Mouse (Mus musculus) forebrain, postnatal 0 days (tissue): Measurements from ENCODE around the gene Tns1. TPM values are rescaled to one million over a fixed set of nuclear protein-coding genes. Genes with fewer than 3 reads are reported as not detected.
"Not testable (repeated sequence)": the region's sequence is repeated elsewhere in the genome, so short reads cannot be mapped to it uniquely, and the experiment has no call there.

Experiments used
- ATAC-seq: fragments of 200-750 bp; cut with Nextera tagmentation; 2 replicates; pipeline ENCODE4 v1.8.0; 2017; ENCODE audit warnings: mild to moderate bottlenecking, moderate library complexity
- DNase-seq: peaks from one replicate; pipeline ENCODE4 v3.0.0-alpha.2; 2015
- H3K27ac ChIP-seq: fragments of 300-500 bp; sonication (generic); 2 replicates; pipeline ENCODE4 v1.5.1; 2014; ENCODE audit warnings: low read depth, mild to moderate bottlenecking, antibody characterized with exemption, low read length, moderate library complexity, mixed read lengths
- H3K27me3 ChIP-seq: fragments of 300-500 bp; sonication (generic); 2 replicates; pipeline ENCODE4 v1.6.1; 2014; ENCODE audit warnings: mild to moderate bottlenecking, low read length, mixed read lengths; ENCODE audit not compliant: insufficient read depth
- H3K36me3 ChIP-seq: fragments of 300-500 bp; sonication (generic); 2 replicates; pipeline ENCODE4 v1.6.1; 2014; ENCODE audit warnings: mild to moderate bottlenecking, moderate library complexity; ENCODE audit not compliant: insufficient read depth
- H3K4me1 ChIP-seq: fragments of 300-500 bp; sonication (generic); 2 replicates; pipeline ENCODE4 v1.6.1; 2014; ENCODE audit warnings: antibody characterized with exemption; ENCODE audit not compliant: insufficient read depth
- H3K4me2 ChIP-seq: fragments of 300-500 bp; sonication (generic); 2 replicates; pipeline ENCODE4 v1.6.1; 2014; ENCODE audit warnings: low read depth, mild to moderate bottlenecking, moderate library complexity
- H3K4me3 ChIP-seq: fragments of 300-500 bp; sonication (generic); 2 replicates; pipeline ENCODE4 v1.5.1; 2014; ENCODE audit warnings: low read depth, low read length, mixed read lengths
- H3K9ac ChIP-seq: fragments of 300-500 bp; sonication (generic); 2 replicates; pipeline ENCODE4 v1.6.1; 2014; ENCODE audit warnings: mild to moderate bottlenecking
- H3K9me3 ChIP-seq: fragments of 300-500 bp; sonication (generic); 2 replicates; pipeline ENCODE4 v1.6.1; 2016; ENCODE audit warnings: low read length
- CTCF ChIP-seq: sonication (generic); IDR thresholded peaks from 2 replicates; pipeline ENCODE4 v1.5.1; 2016; ENCODE audit warnings: antibody characterized with exemption, control low read depth, low read depth
- WGBS: fragments of 180-500 bp; shearing (Covaris S2); extraction: QIAGEN DNeasy Blood & Tissue Kit; methylation state at CpG from one replicate; pipeline ENCODE4 v1.1.7; 2014; 5-methylcytosine and 5-hydroxymethylcytosine counted together
- polyA plus RNA-seq: library from polyadenylated mRNA; unstranded; fragments of >200 nt; fragmentation: Nextera tagmentation; extraction: Ambion mirVana; gene quantifications from 2 replicates; pipeline ENCODE4 v1.2.1, GENCODE M21; 2015
- total RNA-seq: library from RNA; depleted of rRNA; stranded (reverse); fragments of >200 nt; gene quantifications from 2 replicates; pipeline ENCODE4 v1.2.3, GENCODE M21; 2014; rRNA removed

Tns1 gene
- total RNA-seq (10.2 and 21.8 TPM in 2 replicates), polyA plus RNA-seq (6.0 and 7.0 TPM in 2 replicates)

DNA sequence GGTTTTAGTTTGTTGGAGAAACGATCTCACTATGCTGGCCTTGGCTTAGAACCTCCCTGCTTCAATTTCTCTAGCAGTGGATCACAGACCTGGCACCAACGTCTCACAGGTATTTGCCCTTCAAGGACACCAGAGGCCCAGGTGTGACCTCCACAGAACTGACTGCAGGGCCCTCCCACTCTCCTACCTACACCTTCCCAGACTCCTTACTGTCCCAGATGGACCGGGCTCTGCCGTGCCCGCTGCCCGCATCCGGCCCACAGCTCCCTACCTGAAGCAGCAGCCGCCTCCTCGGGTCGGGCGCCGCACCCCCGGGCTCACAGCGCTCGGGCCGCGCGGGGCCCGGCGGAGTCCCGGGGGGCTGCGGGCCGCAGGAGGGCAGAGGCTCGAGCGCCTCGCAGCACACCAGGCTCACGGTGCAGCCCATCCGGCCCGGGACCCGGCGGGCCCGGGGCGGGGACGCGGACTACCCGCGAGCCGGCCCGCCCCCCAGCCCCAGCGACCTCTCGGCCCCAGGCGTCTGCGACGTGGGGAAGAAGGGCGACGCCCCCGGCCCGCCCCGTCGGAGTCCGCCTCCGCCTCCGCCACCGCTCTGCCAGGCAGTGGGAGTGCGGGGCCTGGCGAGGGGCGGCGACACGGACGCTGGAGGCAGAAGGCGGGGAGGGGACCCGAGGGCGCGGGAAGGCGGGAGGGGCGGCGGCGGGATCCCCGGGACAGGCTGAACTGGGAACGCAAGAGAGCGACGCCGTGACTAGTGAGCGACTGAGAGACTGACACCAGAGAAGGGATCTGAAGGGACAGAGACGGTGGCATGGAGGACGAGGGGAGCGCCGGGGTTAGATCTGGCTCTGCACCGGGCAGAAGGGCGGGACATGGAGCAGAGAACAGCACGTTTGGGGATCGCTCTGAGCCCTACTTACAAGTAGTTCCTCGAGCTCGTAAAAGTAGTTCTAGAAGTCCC lies at the start of gene Tns1:
Gene Tns1 (minus strand): TSS at position 429 of the 961 bp plus-strand sequence.
- Histone ChIP-seq H3K9ac (peak within 1 kb of the TSS; percentile 25), H3K36me3 (no peaks in the 10 kb centered on the region), H3K4me3 (peak within 1 kb of the TSS; percentile 43), H3K4me2 (peak within 1 kb of the TSS; percentile 78), H3K4me1 (0 out of 2 replicates have a peak, but pooled peaks cover 6% of the 10 kb centered on the region), H3K27ac (no peak within 1 kb of the TSS), H3K9me3 (no peaks in the 10 kb centered on the region), H3K27me3 (peaks cover 11% of the 10 kb centered on the region)
- no peak for TF ChIP-seq CTCF
- no peak for DNase-seq
- 2% methylated on average over 75 of the region's 84 CpGs for WGBS
- peak; percentile 55; the same call in 1 of the 2 replicates for ATAC-seq

GRCm38 (mm10) chr1:74172722-74173121 lies 48.5 kb upstream of the Tns1 start:
- H3K4me2 ChIP-seq: no peak overlapping the region
- no peaks in the 10 kb centered on the region for H3K27me3 ChIP-seq
- TF ChIP-seq CTCF: no peak
- no peak overlapping the region for H3K4me3 ChIP-seq
- no peaks in the 10 kb centered on the region for H3K9me3 ChIP-seq
- DNase-seq (no peak), ATAC-seq (no peak)
- WGBS: 84% methylated on average over 3 of the region's 3 CpGs
- no peaks in the 10 kb centered on the region for H3K36me3 ChIP-seq
- H3K4me1 ChIP-seq: no peaks in the 10 kb centered on the region
- no peak overlapping the region for H3K9ac ChIP-seq
- no peak overlapping the region for H3K27ac ChIP-seq

- H3K9ac ChIP-seq: no peak overlapping the region
- no peak overlapping the region for H3K4me2 ChIP-seq
- no peaks in the 10 kb centered on the region for H3K9me3 ChIP-seq
- no peak for ATAC-seq
- DNase-seq: no peak
- no peaks in the 10 kb centered on the region for H3K4me1 ChIP-seq
- no peak overlapping the region for H3K27ac ChIP-seq
- TF ChIP-seq CTCF: no peak
- H3K27me3 ChIP-seq: no peaks in the 10 kb centered on the region
- no peaks in the 10 kb centered on the region for H3K36me3 ChIP-seq
- 92% methylated on average over 3 of the region's 3 CpGs for WGBS
- no peak overlapping the region for H3K4me3 ChIP-seq
Observed at GRCm38 (mm10) chr1:74169721-74170120, 45.5 kb upstream of the Tns1 start.

DNA sequence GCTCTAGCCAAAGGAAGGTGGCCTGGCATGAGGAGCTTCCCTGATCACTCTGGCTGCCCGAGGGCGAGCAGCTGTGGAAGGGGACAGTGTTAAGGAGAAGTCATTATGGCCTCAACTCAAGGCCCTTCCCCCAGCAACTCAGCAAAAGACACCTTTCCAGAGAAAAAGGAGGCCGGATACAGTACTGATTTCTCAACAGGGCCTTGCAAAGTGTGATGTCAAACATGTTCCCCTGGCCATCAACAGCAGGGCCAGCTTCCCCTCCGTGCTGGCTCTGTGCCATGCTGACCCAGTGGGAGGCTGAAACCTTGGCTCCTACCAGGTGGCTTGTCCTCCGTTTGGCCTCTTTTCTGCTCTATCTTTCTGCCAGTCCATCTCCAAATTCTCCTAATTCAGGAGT lies 42.9 kb upstream of the Tns1 start:
- no peak overlapping the region for H3K9ac ChIP-seq
- no peaks in the 10 kb centered on the region for H3K4me1 ChIP-seq
- DNase-seq (no peak), ATAC-seq (no peak)
- no peaks in the 10 kb centered on the region for H3K27me3 ChIP-seq
- no peak overlapping the region for H3K4me3 ChIP-seq
- H3K4me2 ChIP-seq: no peak overlapping the region
- WGBS: 82% methylated on average over 5 of the region's 5 CpGs
- TF ChIP-seq CTCF: no peak
- no peaks in the 10 kb centered on the region for H3K36me3 ChIP-seq
- no peaks in the 10 kb centered on the region for H3K9me3 ChIP-seq
- no peak overlapping the region for H3K27ac ChIP-seq

DNA sequence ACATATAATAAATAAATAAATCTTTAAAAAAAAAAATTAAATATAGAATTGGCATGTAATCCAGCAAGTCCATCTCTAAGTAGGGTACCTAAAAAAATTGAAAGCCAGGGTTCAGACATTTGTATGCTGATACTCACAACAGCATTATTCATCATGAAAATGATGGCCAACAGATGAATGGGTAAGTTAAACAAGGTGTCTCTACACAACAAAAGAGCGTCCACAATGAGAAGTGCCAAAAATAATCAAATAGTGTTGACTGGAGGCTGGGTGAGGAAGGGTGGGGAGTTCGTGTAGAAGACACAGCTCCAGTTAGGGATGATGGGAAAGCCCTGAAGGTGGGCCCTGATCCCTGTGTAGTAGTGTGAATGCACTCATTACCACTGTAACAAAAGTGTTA lies 35.8 kb upstream of the Tns1 start:
- no peak overlapping the region for H3K27ac ChIP-seq
- H3K9me3 ChIP-seq: no peaks in the 10 kb centered on the region
- no peaks in the 10 kb centered on the region for H3K27me3 ChIP-seq
- H3K4me2 ChIP-seq: no peak overlapping the region
- DNase-seq: no peak
- no peaks in the 10 kb centered on the region for H3K4me1 ChIP-seq
- 67% methylated on average over 2 of the region's 2 CpGs for WGBS
- no peak for ATAC-seq
- H3K9ac ChIP-seq: no peak overlapping the region
- no peak for TF ChIP-seq CTCF
- H3K36me3 ChIP-seq: no peaks in the 10 kb centered on the region
- no peak overlapping the region for H3K4me3 ChIP-seq

DNA sequence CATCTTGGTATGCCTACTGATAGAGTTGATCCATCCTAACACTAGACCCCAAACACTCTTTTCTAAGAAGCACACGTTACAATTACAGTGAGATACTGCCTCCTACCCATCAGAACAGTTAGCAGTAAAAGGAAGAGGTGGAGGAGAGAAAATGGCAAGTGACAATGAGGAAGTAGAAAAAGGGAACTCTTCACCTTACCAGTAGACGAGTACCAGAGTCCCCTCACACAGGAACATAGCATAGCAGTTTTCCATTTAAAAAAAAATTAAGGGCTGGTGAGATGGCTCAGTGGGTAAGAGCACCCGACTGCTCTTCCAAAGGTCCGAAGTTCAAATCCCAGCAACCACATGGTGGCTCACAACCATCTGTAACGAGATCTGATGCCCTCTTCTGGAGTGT lies 35.4 kb upstream of the Tns1 start:
- H3K4me2 ChIP-seq, H3K9ac ChIP-seq, H3K27ac ChIP-seq, H3K9me3 ChIP-seq, H3K4me3 ChIP-seq, H3K36me3 ChIP-seq, ATAC-seq, H3K27me3 ChIP-seq, DNase-seq, H3K4me1 ChIP-seq: not testable (repeated sequence)
- 84% methylated on average over 4 of the region's 5 CpGs for WGBS

DNA sequence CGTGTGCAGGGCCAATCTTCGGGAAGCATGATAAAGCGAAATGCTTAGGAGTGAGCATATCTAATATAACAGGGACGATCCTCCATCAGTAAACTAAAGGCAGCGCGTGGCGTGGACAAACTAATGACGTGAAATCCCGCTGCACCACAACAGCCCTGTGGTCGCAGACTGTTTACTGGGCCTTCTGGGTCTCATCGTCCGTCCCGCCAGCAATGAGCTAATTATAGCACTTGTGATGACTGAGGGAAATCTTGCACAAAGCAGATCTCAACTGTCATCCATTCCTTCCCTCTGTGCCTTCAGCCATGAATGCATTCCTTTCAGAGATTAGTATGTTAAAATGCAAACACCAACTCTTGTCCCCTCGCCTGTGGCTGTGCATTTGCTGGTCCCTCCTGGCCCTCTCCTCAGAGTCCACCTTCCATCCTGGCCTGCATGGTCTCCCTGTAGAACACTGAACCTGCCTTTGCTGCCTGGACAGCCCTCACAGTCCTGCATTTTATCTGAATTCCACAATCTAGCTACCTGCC lies 32.2 kb upstream of the Tns1 start:
- Histone ChIP-seq H3K9ac (no peak overlapping the region), H3K4me3 (no peak overlapping the region)
- no peak for DNase-seq

More for the DNA sequence above, 32.2 kb upstream of the Tns1 start:
- Histone ChIP-seq H3K27me3 (no peaks in the 10 kb centered on the region), H3K9me3 (no peaks in the 10 kb centered on the region), H3K4me1 (no peaks in the 10 kb centered on the region), H3K36me3 (no peaks in the 10 kb centered on the region), H3K27ac (no peak overlapping the region), H3K4me2 (no peak overlapping the region)
- no peak for TF ChIP-seq CTCF
- ATAC-seq: no peak
- 60% methylated on average over 14 of the region's 14 CpGs for WGBS
